Mouse (Mus musculus): ENCODE results near the gene Fiz1. TPM values are rescaled to one million over a fixed set of nuclear protein-coding genes. Genes with fewer than 3 reads are reported as not detected.
A peak's percentile ranks its signal among the peaks of the same experiment; 100 is the strongest.
"Not testable (repeated sequence)": the region's sequence is repeated elsewhere in the genome, so short reads cannot be mapped to it uniquely, and the experiment has no call there.

Fiz1 gene
- polyA plus RNA-seq, 1 experiment = 19.5 TPM

- DNase-seq (ENCODE audit: low spot score) = peak; percentile 98
Measured at GRCm38 (mm10) chr7:5038109-5038732, 23.7 kb upstream of the Fiz1 start, which contains the start of gene Zfp784. Gene Zfp784 (minus strand): TSS chr7:5038446.

GRCm38 (mm10) chr7:5037467-5037866, 23.0 kb upstream of the Fiz1 start:
- DNase-seq (ENCODE audit: low spot score) = no peak

GRCm38 (mm10) chr7:5037026-5037425, 22.5 kb upstream of the Fiz1 start:
- DNase-seq (ENCODE audit: low spot score) = no peak

GRCm38 (mm10) chr7:5036136-5036535, 21.6 kb upstream of the Fiz1 start:
- DNase-seq (ENCODE audit: low spot score) = no peak

GRCm38 (mm10) chr7:5035628-5036027, 21.1 kb upstream of the Fiz1 start:
- DNase-seq (ENCODE audit: low spot score) = no peak

DNA sequence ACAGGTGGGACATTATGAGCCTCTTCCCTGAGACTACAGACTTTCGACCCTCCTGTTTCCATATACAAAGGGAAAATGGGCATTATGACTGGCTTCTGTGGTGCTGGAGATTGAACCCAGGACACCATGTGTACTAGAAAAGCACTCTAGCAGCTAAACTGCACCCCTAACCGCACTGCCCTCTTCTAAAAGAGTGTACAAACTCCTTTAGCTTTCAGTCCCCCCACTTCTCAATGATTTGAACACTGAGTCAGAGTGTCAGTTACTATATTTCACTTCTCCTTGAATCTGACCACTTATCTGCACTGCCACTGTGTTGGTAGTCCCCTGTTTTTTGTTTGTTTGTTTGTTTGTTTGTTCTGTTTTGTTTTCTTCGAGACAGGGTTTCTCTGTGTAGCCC, 19.3 kb upstream of the Fiz1 start, which contains the start of gene 4632433K11Rik:
4632433K11Rik (plus strand) TSS at position 301 of the 400 bp plus-strand sequence.
- no peak for DNase-seq (ENCODE audit: low spot score)

- no peak for DNase-seq (ENCODE audit: low spot score)
Measured at GRCm38 (mm10) chr7:5031496-5031895, 17.0 kb upstream of the Fiz1 start.

GRCm38 (mm10) chr7:5030554-5031275, 16.2 kb upstream of the Fiz1 start:
- DNase-seq (ENCODE audit: low spot score) = no peak

DNA sequence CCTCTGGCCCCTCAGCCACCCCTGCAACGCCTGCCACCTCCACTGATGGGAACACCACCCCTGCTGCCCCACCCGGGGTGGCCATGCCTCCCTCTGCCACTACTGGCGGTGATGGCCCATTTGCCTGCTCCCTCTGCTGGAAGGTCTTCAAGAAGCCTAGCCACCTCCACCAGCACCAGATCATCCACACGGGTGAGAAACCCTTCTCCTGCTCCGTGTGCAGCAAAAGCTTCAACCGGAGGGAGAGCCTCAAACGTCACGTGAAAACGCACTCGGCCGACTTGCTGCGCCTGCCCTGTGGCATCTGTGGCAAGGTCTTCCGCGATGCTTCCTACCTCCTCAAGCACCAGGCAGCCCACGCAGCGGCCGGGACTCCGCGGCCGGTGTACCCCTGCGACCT, 15.4 kb upstream of the Fiz1 start:
- DNase-seq (ENCODE audit: low spot score) = no peak

DNA sequence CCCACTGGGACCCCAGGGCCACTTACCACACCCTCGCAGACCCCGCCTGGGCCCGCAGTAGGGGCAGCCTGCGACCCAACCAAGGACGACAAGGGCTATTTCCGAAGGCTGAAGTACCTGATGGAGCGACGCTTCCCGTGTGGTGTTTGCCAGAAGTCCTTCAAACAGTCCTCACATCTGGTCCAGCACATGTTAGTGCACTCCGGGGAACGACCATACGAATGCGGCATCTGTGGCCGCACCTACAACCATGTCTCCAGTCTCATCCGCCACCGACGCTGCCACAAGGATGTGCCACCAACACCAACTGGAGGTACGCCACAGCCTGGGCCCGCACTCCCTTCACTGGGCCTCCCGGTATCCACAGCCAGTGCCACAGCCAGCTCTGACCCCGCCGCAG, 15.0 kb upstream of the Fiz1 start:
- DNase-seq (ENCODE audit: low spot score) = no peak

DNA sequence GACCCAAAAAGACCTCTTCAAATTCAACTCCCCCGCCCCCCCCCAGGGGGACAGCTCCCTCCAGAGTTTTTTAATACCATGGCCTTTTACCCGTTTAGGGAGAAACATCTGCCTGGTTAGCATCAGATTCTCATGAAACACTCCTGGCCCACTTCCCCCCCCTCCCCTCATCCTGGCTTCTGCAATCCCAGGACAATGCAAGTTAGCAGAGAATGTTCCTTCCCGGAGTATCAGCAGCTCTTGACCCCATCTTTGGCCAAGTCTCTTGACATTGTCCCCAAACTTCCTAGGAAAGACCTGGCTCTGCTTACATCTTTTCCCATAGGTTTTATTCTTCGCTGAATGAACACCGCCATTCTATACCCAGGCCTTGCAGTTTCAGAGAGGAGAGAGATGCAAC, 6.7 kb upstream of the Fiz1 start:
- no peak for DNase-seq (ENCODE audit: low spot score)

- no peak for DNase-seq (ENCODE audit: low spot score)
Measured at GRCm38 (mm10) chr7:5020685-5021084, 6.2 kb upstream of the Fiz1 start.

- DNase-seq (ENCODE audit: low spot score) = peak; percentile 98
Measured at GRCm38 (mm10) chr7:5020000-5020681, 5.6 kb upstream of the Fiz1 start, which contains the start of the genes Zfp865 and Ccdc106. Gene Zfp865 (plus strand): TSS chr7:5020376. Gene Ccdc106 (plus strand): TSS chr7:5020553.

DNA sequence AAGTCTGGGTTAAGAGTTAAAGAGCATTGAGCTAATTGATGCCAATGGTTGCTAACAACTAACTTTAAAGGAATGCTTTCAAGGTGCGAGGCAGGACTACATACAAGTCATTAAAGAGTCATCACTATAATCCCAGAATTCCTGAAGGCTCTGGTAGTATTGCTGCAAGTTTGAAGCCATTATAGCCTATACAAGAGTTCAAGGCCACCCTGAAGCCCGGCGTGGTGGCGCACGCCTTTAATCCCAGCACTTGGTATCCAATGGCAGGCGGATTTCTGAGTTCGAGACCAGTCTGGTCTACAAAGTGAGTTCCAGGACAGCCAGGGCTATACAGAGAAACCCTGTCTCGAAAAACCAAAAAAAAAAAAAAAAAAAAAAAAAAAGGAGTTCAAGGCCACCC, 5.1 kb upstream of the Fiz1 start:
- DNase-seq (ENCODE audit: low spot score) = not testable (repeated sequence)

DNA sequence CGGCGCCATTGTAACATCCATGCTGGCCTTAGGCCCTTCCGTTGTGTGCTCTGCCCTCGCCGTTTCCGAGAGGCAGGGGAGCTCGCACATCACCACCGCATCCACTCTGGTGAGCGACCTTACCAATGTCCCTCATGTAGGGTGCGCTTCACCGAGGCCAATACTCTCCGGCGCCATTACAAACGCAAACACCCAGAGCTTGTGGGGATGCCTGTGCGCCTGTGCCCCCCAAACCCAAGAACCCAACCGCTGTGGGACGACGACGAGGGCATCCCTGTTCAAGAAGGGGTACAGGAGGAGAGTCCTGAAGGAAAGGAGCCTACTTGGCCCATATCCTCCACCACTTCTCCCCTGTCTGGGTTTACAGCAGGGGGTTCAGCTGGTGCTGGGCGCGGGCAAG, 3.4 kb upstream of the Fiz1 start:
- DNase-seq (ENCODE audit: low spot score) = no peak

- DNase-seq (ENCODE audit: low spot score) = no peak
Measured at GRCm38 (mm10) chr7:5017352-5017751, 2.9 kb upstream of the Fiz1 start.

- DNase-seq (ENCODE audit: low spot score) = no peak
Measured at GRCm38 (mm10) chr7:5016920-5017319, 2.4 kb upstream of the Fiz1 start.

GRCm38 (mm10) chr7:5016057-5016456, 1.6 kb upstream of the Fiz1 start:
- no peak for DNase-seq (ENCODE audit: low spot score)

DNA sequence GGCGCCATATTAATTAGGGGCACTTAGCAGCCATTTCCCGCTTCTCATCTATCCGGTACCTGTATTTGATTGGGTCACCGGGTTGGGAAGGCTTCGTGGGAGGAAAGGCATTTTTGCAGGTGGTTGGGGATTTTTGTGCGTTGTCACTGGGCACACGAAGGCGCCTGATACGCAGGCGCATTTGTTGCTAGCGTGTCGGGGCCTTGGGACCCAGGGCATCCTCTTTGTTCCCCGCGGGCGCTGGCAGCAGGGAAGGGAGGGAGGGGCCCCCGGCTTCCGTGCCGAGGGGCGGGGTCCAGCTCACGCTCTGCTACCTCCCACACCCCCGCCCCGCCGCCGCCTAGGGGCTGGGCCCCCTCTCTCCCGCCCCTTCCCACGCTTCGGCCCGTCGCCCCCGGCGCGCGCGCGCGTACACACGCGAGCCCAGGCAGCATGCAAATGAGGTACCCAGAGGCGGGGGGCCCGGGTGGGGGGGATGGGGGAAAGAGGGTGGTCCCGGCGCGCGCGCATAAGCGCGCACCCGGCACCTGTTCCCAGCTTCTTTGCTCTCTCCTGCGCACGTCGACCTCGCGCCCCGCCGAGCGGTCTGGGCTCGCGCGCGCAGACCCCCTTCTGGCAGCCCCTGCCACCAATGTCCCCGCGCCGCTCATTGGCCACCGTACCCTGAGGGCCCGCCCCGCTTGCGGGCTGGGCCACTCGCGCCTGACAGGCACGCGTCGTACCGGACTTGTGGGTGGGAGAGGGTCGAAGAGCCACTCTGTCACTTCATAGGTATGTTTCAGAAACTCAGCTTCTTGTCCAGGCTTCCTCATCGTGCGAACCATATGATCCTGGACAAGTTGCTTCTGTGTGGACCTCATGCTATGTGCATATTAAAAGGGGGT, 863 bp upstream of the Fiz1 start, which contains the start of gene Gm44973:
Gm44973 (plus strand) TSS at position 379 of the 884 bp plus-strand sequence.
- peak; percentile 87 for DNase-seq (ENCODE audit: low spot score)

DNA sequence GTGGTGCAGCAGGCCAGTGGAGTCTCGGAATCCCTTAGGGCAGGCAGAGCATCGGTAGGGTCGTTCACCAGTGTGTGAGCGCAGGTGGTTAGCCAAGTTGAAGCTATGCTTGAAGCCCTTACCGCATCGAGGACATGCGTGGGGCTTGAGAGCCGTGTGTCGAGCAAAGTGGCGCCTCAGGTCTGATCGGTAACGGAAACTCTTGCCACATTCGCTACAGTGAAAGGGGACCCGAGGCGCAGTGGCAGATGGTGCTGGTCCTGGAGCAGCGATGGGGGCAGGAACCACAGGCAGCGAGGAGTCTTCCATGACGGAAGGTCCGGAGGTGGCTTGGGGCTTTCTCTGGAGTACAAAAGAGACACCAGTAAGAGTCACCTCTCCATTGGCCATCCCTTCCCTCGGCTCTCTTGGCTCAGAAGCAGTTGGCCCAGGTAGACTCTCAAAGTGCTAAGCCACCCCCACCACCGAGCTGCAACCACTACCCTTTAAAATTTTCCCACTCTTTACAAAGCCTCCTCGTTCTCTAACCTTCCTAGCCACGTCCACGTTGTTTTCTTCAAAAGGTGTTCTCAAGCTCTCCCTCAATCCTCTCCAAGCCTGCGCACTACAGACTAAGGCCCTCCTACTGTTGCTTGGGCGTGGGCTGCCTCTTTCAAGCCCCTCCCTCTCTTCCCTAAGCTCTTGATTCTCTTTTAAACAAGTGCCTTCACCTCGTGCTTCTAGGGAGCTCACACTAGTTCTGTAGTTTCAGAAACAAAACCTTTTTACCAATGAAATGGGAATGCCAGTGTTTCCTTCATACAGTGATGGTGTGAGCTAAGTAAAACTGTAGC, 1.6 kb downstream of the Fiz1 start:
- no peak for DNase-seq (ENCODE audit: low spot score)

DNA sequence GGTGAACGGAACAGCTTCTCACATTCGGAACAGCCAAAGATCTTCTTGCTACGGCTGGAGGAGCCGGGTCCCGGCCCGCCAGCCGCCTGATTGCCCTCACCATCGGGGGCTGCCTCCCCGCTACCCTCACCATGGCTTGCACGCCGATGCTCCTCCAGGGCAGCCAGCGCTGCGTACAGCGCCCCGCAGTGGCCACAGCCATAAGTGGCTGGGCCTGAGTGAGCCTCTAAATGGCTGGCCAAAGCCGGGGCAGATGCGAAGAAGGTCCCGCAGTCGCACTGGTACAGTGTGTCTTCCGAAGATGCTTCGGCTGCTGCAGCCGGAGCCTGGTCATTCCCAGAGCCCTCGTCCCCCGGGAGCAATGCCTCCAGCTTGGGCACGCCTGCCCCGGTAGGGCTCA, 6.3 kb downstream of the Fiz1 start:
- DNase-seq (ENCODE audit: low spot score) = no peak

Data from urinary bladder, adult 2 months (tissue).